Mouse (Mus musculus): ENCODE results near the gene Slc39a3. TPM values are rescaled to one million over a fixed set of nuclear protein-coding genes. Genes with fewer than 3 reads are reported as not detected.

Gene Slc39a3
- polyA plus RNA-seq, 1 experiment = 37.5 TPM

DNA sequence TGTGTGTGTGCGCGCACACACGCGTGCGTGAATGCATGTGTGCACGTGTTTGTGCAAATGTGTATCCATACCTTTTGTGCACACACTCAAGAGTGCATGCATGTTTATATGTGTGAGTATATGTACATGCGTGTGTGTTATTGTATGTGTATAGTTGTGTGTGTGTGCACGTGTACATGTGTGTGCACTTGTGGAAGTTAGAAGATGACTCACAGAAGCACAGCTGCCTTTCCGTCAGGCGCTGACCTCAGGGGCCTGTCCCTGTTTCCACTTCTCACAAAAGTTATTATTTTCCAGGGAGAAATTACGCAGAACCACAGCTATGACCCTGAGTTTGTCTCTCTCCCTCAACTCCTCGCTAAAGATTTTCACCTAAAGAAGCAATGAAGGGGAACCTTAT lies 53.0 kb downstream of the Slc39a3 start:
- Histone ChIP-seq H3K36me3 (ENCODE audit: control insufficient read depth, insufficient read depth, low read length) (no peaks in the 10 kb centered on the region), H3K27ac (ENCODE audit: insufficient read depth, low read depth, low read length) (no peak overlapping the region), H3K4me3 (ENCODE audit: insufficient read depth, low read depth, low read length) (no peak overlapping the region), H3K4me1 (ENCODE audit: control insufficient read depth, insufficient read depth, low read length) (peaks cover 3% of the 10 kb centered on the region; the same call in 1 of the 2 replicates), H3K27me3 (replicated peaks; ENCODE audit: control insufficient read depth, insufficient read depth, low read length) (no peaks in the 10 kb centered on the region)
- DNase-seq = no peak
- TF ChIP-seq CTCF (conservative IDR thresholded peaks at IDR 0.05; ENCODE audit: insufficient read depth, insufficient read length, low read depth, low read length) (no peak), POLR2A (IDR thresholded peaks at IDR 0.05; ENCODE audit: low read depth, low read length) (no peak)
- 91% methylated on average over 12 of the region's 12 CpGs for WGBS

GRCm38 (mm10) chr10:80982381-80982780 lies 54.8 kb downstream of the Slc39a3 start:
- no peaks in the 10 kb centered on the region for H3K36me3 ChIP-seq (ENCODE audit: control insufficient read depth, insufficient read depth, low read length)
- WGBS = 36% methylated on average over 4 of the region's 4 CpGs
- peaks cover 3% of the 10 kb centered on the region; the same call in 1 of the 2 replicates for H3K4me1 ChIP-seq (ENCODE audit: control insufficient read depth, insufficient read depth, low read length)
- H3K27ac ChIP-seq (ENCODE audit: insufficient read depth, low read depth, low read length) = no peak overlapping the region
- TF ChIP-seq POLR2A (IDR thresholded peaks at IDR 0.05; ENCODE audit: low read depth, low read length) (no peak), CTCF (conservative IDR thresholded peaks at IDR 0.05; ENCODE audit: insufficient read depth, insufficient read length, low read depth, low read length) (no peak)
- no peaks in the 10 kb centered on the region for H3K27me3 ChIP-seq (replicated peaks; ENCODE audit: control insufficient read depth, insufficient read depth, low read length)
- DNase-seq = peak; percentile 67
- no peak overlapping the region for H3K4me3 ChIP-seq (ENCODE audit: insufficient read depth, low read depth, low read length)

GRCm38 (mm10) chr10:80981564-80982112 lies 55.6 kb downstream of the Slc39a3 start:
- Histone ChIP-seq H3K4me3 (ENCODE audit: insufficient read depth, low read depth, low read length) (no peak overlapping the region), H3K27ac (ENCODE audit: insufficient read depth, low read depth, low read length) (no peak overlapping the region), H3K4me1 (ENCODE audit: control insufficient read depth, insufficient read depth, low read length) (peaks cover 3% of the 10 kb centered on the region; the same call in 1 of the 2 replicates), H3K36me3 (ENCODE audit: control insufficient read depth, insufficient read depth, low read length) (no peaks in the 10 kb centered on the region), H3K27me3 (replicated peaks; ENCODE audit: control insufficient read depth, insufficient read depth, low read length) (no peaks in the 10 kb centered on the region)
- DNase-seq = no peak
- 63% methylated on average over 7 of the region's 7 CpGs for WGBS
- TF ChIP-seq CTCF (conservative IDR thresholded peaks at IDR 0.05; ENCODE audit: insufficient read depth, insufficient read length, low read depth, low read length) = 0 out of 2 replicates have a peak, but pooled peaks have one; percentile 14
- no peak for TF ChIP-seq POLR2A (IDR thresholded peaks at IDR 0.05; ENCODE audit: low read depth, low read length)

Other genes starting within 250 kb of the Slc39a3 start
- gene Sf3a2, start 239.2 kb downstream of the Slc39a3 start, polyA plus RNA-seq (2012; rRNA removed) = 22.6 and 23.1 TPM in 2 replicates
- 36.9 and 39.3 TPM in 2 replicates for gene Plekhj1, start 238.8 kb downstream of the Slc39a3 start, polyA plus RNA-seq (2012; rRNA removed)
- gene Amh, start 232.2 kb downstream of the Slc39a3 start, polyA plus RNA-seq (2012; rRNA removed) = 0.17 and 0.23 TPM in 2 replicates
- gene Jsrp1, start 223.9 kb downstream of the Slc39a3 start, polyA plus RNA-seq (2012; rRNA removed) = 0.20 and 3.2 TPM in 2 replicates
- 1,045 and 1,074 TPM in 2 replicates for gene Oaz1, start 210.8 kb downstream of the Slc39a3 start, polyA plus RNA-seq (2012; rRNA removed)
- 0.03 and 0.09 TPM in 2 replicates for gene Lingo3, start 193.4 kb downstream of the Slc39a3 start, polyA plus RNA-seq (2012; rRNA removed)
- 79.0 and 98.1 TPM in 2 replicates for gene Lsm7, start 182.2 kb downstream of the Slc39a3 start, polyA plus RNA-seq (2012; rRNA removed)
- gene Sppl2b, start 182.2 kb downstream of the Slc39a3 start, polyA plus RNA-seq (2012; rRNA removed) = 58.2 and 88.0 TPM in 2 replicates
- 0.33 and 0.52 TPM in 2 replicates for gene Tmprss9, start 165.6 kb downstream of the Slc39a3 start, polyA plus RNA-seq (2012; rRNA removed)
- gene Timm13, start 136.5 kb downstream of the Slc39a3 start, polyA plus RNA-seq (2012; rRNA removed) = 375 and 474 TPM in 2 replicates
- 8.5 and 10.1 TPM in 2 replicates for gene Lmnb2, start 119.2 kb downstream of the Slc39a3 start, polyA plus RNA-seq (2012; rRNA removed)
- gene Gadd45b, start 107.4 kb downstream of the Slc39a3 start, polyA plus RNA-seq (2012; rRNA removed) = 10.1 and 11.3 TPM in 2 replicates
- 1.9 and 2.0 TPM in 2 replicates for gene Gng7, start 22.5 kb downstream of the Slc39a3 start, polyA plus RNA-seq (2012; rRNA removed)
- 0.04 and 0.25 TPM in 2 replicates for gene Diras1, start 11.8 kb downstream of the Slc39a3 start, polyA plus RNA-seq (2012; rRNA removed)
- 183 and 212 TPM in 2 replicates for gene Sgta, start 22.8 kb upstream of the Slc39a3 start, polyA plus RNA-seq (2012; rRNA removed)
- 22.2 and 26.1 TPM in 2 replicates for gene Thop1, start 32.6 kb upstream of the Slc39a3 start, polyA plus RNA-seq (2012; rRNA removed)
- gene Creb3l3, start 61.4 kb upstream of the Slc39a3 start, polyA plus RNA-seq (2012; rRNA removed) = 0.20 and 0.52 TPM in 2 replicates
- gene Map2k2, start 68.5 kb upstream of the Slc39a3 start, polyA plus RNA-seq (2012; rRNA removed) = 173 and 180 TPM in 2 replicates
- gene Zbtb7a, start 97.8 kb upstream of the Slc39a3 start, polyA plus RNA-seq (2012; rRNA removed) = 36.0 and 37.1 TPM in 2 replicates
- 34.6 and 36.8 TPM in 2 replicates for gene Pias4, start 130.5 kb upstream of the Slc39a3 start, polyA plus RNA-seq (2012; rRNA removed)
- 1,330 and 1,454 TPM in 2 replicates for gene Eef2, start 139.2 kb upstream of the Slc39a3 start, polyA plus RNA-seq (2012; rRNA removed)
- gene Dapk3, start 145.6 kb upstream of the Slc39a3 start, polyA plus RNA-seq (2012; rRNA removed) = 52.9 and 54.0 TPM in 2 replicates
- not detected in 2 replicates for gene 4930442H23Rik, start 146.4 kb upstream of the Slc39a3 start, polyA plus RNA-seq (2012; rRNA removed)
- gene Nmrk2, start 164.6 kb upstream of the Slc39a3 start, polyA plus RNA-seq (2012; rRNA removed) = 0.97 TPM in 1 of 2 replicates, not detected in the other
- 0.05 and 0.39 TPM in 2 replicates for gene Atcay, start 193.4 kb upstream of the Slc39a3 start, polyA plus RNA-seq (2012; rRNA removed)
- gene Zfr2, start 195.7 kb upstream of the Slc39a3 start, polyA plus RNA-seq (2012; rRNA removed) = 4.6 and 6.0 TPM in 2 replicates
- gene Matk, start 215.5 kb upstream of the Slc39a3 start, polyA plus RNA-seq (2012; rRNA removed) = 0.57 and 1.5 TPM in 2 replicates
- gene Mrpl54, start 229.5 kb upstream of the Slc39a3 start, polyA plus RNA-seq (2012; rRNA removed) = 130 TPM in 2 replicates
- 142 and 147 TPM in 2 replicates for gene Apba3, start 229.5 kb upstream of the Slc39a3 start, polyA plus RNA-seq (2012; rRNA removed)